Mouse (Mus musculus) limb, embryonic 10.5 days (tissue): ENCODE results near the gene Kcnip3. TPM values are rescaled to one million over a fixed set of nuclear protein-coding genes. Genes with fewer than 3 reads are reported as not detected.

Experiments
- DNase-seq: peaks from one replicate; pipeline ENCODE4 v3.0.0-alpha.2; 2017; ENCODE audit warnings: low spot score
- H3K27ac ChIP-seq: fragments of 300-500 bp; sonication (generic); 2 replicates; pipeline ENCODE4 v1.5.1; 2016; ENCODE audit warnings: mild to moderate bottlenecking
- H3K27me3 ChIP-seq: fragments of 300-500 bp; sonication (generic); 2 replicates; pipeline ENCODE4 v1.6.1; 2016; ENCODE audit warnings: low read depth, mild to moderate bottlenecking; ENCODE audit not compliant: poor library complexity, severe bottlenecking
- H3K36me3 ChIP-seq: fragments of 300-500 bp; sonication (generic); 2 replicates; pipeline ENCODE4 v1.6.1; 2016; ENCODE audit warnings: mild to moderate bottlenecking, moderate library complexity
- H3K4me1 ChIP-seq: fragments of 300-500 bp; sonication (generic); 2 replicates; pipeline ENCODE4 v1.6.1; 2016
- H3K4me3 ChIP-seq: fragments of 300-500 bp; sonication (generic); 2 replicates; pipeline ENCODE4 v1.5.1; 2016; ENCODE audit warnings: mild to moderate bottlenecking, moderate library complexity
- H3K9me3 ChIP-seq: fragments of 300-500 bp; sonication (generic); replicated peaks from 2 replicates; pipeline ENCODE4 v1.6.1; 2016; ENCODE audit warnings: mild to moderate bottlenecking
- WGBS: fragments of 180-500 bp; shearing (Covaris S2); methylation state at CpG from one replicate; pipeline ENCODE4 v1.1.7; 2016; 5-methylcytosine and 5-hydroxymethylcytosine counted together
- polyA plus RNA-seq: library from polyadenylated mRNA; unstranded; fragments of >200 nt; fragmentation: Nextera tagmentation; extraction: Ambion mirVana; gene quantifications from 2 replicates; pipeline ENCODE4 v1.2.1, GENCODE M21; 2016

Gene Kcnip3
- polyA plus RNA-seq, 1 experiment from 2014 or later, result 2.1 TPM

DNA sequence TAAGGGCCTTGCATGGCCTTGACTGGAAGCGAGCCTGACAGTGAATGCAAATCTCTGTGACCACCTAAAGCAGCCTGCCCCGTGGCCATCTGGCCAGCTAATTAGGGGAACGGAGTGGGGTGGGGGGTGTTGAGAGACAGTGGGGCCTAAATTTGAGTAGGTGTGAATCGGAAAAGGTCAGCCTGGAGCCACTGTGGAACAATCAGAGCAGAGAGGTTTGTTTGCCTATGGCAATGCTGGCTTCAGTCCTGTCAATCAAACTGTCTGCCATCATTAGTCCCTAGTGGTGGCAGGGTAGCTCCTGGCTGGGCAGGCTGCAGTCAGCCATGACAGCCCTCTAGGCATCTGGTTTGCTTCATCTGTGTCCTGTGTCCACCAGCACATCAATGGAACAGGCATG lies 10.5 kb downstream of the Kcnip3 start:
- no peak for DNase-seq
- WGBS, result 16% methylated on average over 4 of the region's 4 CpGs
- Histone ChIP-seq H3K4me1 (peaks cover 16% of the 10 kb centered on the region), H3K4me3 (no peak overlapping the region), H3K27me3 (peaks cover 5% of the 10 kb centered on the region; the same call in 1 of the 2 replicates), H3K9me3 (no peaks in the 10 kb centered on the region), H3K36me3 (no peaks in the 10 kb centered on the region), H3K27ac (no peak overlapping the region)

DNA sequence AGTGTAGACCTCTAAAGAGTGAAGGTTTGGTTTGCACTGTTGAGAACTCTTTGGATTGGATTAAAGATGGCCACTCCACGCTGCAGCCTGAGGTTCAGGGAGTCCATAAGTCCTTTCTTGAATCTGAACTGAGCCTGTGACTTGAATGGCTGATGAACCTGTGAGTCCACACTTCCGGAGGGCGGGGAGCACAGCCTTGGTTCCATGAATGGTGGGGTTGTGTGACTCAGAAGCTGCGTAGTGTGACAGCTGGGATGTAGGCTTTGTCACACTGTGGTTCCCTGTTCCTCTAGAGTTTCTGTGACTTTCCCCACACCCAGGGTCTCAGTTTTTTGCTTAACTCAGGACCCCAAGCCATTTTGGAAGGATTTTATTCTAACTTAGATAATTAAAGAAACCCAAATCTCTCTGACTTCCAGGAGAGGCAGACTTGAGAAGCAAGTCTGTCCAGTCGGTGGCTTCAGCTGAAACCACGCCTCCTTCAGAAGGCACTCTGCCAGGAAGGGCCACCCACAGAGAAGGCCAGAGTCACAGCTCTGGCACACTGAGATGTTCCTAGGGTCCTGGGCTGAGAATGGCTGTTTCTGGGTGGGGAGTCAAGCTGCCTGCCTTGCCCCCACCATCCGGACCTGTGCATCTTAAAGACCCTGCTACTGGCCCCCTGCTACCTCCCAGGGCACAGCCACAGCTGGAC lies 13.8 kb downstream of the Kcnip3 start:
- no peak for DNase-seq
- 63% methylated on average over 7 of the region's 7 CpGs for WGBS

DNA sequence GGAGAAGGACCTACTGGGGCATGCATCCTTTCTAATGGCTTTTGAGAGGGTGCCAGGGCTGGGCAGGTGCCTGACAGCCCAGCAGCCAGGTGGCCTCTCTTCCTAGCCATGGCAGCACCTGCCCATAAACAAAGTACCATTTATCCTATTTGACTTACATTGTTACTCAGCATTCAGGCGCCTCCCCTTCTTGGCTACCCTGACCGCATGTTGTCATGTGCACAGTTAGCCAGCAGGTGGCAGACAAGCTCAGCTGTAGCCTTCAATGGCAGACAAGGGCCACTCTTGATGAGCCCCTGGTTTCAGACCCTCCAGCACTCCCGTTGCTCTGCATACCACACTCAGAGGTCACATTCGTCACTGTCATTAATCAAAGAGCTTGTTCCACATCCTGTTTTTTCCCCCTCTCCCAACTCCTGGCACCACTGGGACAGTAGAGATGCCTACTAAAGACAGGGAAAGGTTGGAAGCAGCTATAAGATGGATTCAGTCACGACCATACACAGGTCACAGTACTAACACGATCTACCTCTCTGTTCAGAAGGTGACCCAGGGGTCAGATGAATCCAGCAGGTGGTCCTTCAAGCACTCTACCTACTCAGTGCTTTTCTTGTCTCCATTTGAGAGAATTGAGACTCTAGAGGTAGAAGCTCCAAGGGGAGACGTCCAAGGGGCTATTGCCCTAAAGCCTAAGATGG lies 14.7 kb downstream of the Kcnip3 start:
- H3K27ac ChIP-seq, result no peak overlapping the region
- WGBS, result 30% methylated on average over 7 of the region's 7 CpGs
- peaks cover 23% of the 10 kb centered on the region for H3K27me3 ChIP-seq
- H3K4me1 ChIP-seq, result peaks cover 16% of the 10 kb centered on the region
- peak; percentile 87 for DNase-seq
- H3K4me3 ChIP-seq, result no peak overlapping the region
- H3K9me3 ChIP-seq, result no peaks in the 10 kb centered on the region
- H3K36me3 ChIP-seq, result no peaks in the 10 kb centered on the region

More for the DNA sequence above, 13.8 kb downstream of the Kcnip3 start:
- H3K27me3 ChIP-seq, result peaks cover 23% of the 10 kb centered on the region
- H3K9me3 ChIP-seq, result no peaks in the 10 kb centered on the region
- H3K4me1 ChIP-seq, result peaks cover 16% of the 10 kb centered on the region
- no peaks in the 10 kb centered on the region for H3K36me3 ChIP-seq
- no peak overlapping the region for H3K4me3 ChIP-seq
- H3K27ac ChIP-seq, result no peak overlapping the region

DNA sequence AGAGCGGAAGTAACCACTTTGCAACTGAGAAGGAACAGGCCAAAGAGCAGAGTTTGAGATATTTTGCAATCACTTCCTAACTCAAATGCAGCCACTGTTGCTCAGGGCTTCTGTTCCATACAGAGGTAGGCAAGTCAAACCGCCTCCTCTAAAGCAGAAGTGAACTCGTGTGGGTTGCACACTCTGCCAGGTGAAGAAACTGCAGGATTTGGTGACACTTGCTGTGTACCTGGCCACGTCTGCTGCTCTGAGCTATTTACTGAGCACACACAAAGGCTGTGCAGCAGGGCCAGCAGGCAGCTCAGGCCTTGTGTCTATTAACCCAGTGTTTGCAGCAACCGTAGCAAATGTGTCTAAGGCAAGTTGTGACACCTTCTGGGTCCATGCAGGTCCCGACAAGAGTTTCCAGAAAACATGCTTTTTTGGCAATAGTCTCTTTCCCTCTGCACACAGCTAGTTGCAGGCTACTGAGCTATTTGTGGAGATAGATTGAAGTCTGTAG lies 15.7 kb downstream of the Kcnip3 start:
- Histone ChIP-seq H3K27me3 (peaks cover 29% of the 10 kb centered on the region), H3K27ac (no peak overlapping the region), H3K9me3 (no peaks in the 10 kb centered on the region), H3K36me3 (no peaks in the 10 kb centered on the region), H3K4me3 (no peak overlapping the region), H3K4me1 (peaks cover 7% of the 10 kb centered on the region)
- 88% methylated on average over 6 of the region's 6 CpGs for WGBS
- DNase-seq, result no peak

DNA sequence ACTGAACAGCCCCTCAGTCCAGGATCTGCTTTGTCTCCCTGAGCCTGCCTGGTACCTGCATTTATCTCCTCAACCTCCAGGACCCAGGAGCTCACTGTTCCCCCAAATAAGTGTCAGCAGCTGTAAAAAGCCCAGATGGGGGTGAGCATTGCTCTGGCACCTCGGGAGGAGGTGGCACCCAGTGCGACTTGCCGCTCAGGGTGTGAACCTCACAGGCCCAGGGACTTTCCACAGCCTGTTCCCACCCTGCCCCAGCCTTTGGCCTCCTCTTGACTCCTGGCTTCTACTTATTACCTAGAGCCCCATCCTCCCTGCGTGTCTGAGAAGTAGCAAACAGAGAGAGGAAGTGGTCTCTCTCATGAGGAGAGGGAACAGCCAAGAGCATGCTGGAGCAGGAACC lies 16.7 kb downstream of the Kcnip3 start:
- no peak overlapping the region for H3K27ac ChIP-seq
- H3K36me3 ChIP-seq, result no peaks in the 10 kb centered on the region
- H3K4me1 ChIP-seq, result no peaks in the 10 kb centered on the region
- DNase-seq, result no peak
- no peaks in the 10 kb centered on the region for H3K9me3 ChIP-seq
- no peak overlapping the region for H3K4me3 ChIP-seq
- H3K27me3 ChIP-seq, result peaks cover 29% of the 10 kb centered on the region
- WGBS, result 54% methylated on average over 4 of the region's 4 CpGs

DNA sequence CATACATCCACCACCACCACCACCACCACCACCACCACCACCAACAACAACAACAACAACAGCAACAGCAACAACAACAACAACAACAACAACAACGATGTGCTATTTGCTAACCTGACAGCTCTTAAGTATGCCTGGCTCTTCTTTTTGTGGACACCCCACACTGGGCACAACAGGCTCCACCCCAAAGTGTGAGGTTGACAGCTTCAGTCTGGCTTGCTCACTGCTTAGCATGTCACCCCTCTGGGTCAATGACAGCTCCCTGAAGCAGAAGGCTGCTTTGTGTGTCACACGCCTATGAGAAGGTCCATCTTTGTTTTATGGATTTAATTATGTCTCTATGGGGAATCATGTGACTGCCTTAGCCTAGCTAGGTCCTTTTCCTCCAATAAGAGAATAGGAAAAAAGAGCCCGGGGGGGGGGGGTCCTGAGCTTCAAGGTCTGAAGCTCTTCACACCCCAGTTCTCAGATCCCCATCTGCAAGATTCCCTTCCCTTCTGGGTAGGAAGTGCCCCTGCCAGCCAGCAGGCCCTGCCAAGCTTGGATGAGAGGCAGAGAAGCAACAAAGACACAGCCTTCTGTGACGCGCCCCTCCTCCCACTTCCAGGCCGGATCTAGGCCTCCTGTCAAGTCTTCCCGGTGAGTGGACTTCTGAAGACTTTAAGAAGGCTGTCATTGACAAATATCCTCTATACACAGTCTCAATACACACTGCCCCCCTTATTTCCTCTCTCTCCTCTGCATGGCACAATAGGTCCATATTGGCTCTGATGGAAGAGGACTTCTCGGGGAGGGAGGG lies 17.9 kb downstream of the Kcnip3 start:
- WGBS, result 56% methylated on average over 8 of the region's 8 CpGs
- no peak for DNase-seq
- no peak overlapping the region for H3K4me3 ChIP-seq
- no peaks in the 10 kb centered on the region for H3K4me1 ChIP-seq
- no peak overlapping the region for H3K27ac ChIP-seq
- no peaks in the 10 kb centered on the region for H3K9me3 ChIP-seq
- peaks cover 29% of the 10 kb centered on the region for H3K27me3 ChIP-seq
- H3K36me3 ChIP-seq, result no peaks in the 10 kb centered on the region

DNA sequence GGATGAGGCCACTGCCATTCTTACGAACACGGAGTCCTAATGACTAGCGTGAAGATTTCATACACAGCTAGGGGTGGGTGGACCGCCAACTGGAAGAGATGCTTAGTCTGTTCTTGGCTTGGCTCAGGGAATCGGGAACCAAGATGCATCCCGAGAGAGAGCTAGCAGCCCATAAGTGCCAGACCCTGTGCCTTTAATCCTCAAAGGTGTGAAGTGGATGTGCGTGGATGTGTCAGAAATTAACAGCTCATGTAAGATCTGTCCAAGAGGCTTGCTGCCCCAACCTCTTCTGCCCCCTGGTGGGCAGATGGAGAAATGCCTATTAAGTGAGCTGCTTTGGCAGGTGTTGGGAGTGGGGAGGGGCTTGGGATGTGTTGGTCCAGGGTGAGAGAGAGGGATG lies 20.8 kb downstream of the Kcnip3 start:
- peak; percentile 61 for DNase-seq
- Histone ChIP-seq H3K4me1 (no peaks in the 10 kb centered on the region; the same call in 1 of the 2 replicates), H3K27ac (no peak overlapping the region), H3K36me3 (no peaks in the 10 kb centered on the region), H3K27me3 (peaks cover 20% of the 10 kb centered on the region), H3K9me3 (no peaks in the 10 kb centered on the region), H3K4me3 (no peak overlapping the region)
- WGBS, result 55% methylated on average over 7 of the region's 7 CpGs

DNA sequence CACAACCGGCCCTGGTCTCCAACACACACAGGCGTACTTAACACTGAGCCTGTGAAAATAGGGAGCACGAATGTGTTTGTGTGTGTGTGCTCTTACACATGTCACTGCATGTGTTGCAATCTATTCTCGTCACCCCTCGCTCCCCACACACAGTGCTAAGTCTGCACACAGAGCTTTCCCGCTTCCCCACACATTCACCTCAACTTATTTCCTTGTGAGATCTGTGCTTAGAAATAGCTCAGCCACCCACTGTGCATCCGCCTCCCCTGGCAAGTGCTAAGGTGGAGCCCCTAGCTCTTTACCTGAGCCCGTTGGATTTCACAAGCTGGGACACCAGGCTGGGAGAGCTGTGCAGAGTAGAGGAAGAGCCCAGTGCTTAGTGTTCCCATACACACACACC lies 23.1 kb downstream of the Kcnip3 start:
- H3K9me3 ChIP-seq, result no peaks in the 10 kb centered on the region
- no peak for DNase-seq
- no peak overlapping the region for H3K4me3 ChIP-seq
- no peaks in the 10 kb centered on the region for H3K36me3 ChIP-seq
- 71% methylated on average over 8 of the region's 8 CpGs for WGBS
- 0 out of 2 replicates have a peak, but pooled peaks cover 6% of the 10 kb centered on the region for H3K27me3 ChIP-seq
- no peaks in the 10 kb centered on the region; the same call in 1 of the 2 replicates for H3K4me1 ChIP-seq
- no peak overlapping the region for H3K27ac ChIP-seq

DNA sequence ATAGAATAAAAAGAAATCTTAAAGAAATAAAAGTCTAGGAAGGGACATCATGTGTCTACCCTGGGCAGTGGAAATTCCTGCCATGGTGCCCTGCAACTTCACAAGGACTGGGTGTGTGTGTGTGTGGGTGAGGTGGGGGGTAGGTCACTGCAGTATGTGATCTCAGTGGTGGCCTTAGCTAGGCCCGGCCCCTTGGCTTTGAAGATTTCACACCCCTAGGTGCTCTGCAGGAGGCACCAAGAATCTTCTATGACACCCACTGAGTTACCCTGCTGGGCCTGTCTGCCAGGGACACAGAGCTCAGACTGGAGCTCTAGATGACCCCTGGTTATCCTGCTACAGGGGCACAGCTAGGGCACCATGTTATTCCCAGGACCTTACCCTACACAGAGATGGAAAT lies 25.6 kb downstream of the Kcnip3 start:
- H3K4me1 ChIP-seq, result no peaks in the 10 kb centered on the region; the same call in 1 of the 2 replicates
- 57% methylated on average over 1 of the region's 1 CpGs for WGBS
- H3K27ac ChIP-seq, result no peak overlapping the region
- no peaks in the 10 kb centered on the region for H3K27me3 ChIP-seq
- no peak overlapping the region for H3K4me3 ChIP-seq
- no peak for DNase-seq
- H3K9me3 ChIP-seq, result no peaks in the 10 kb centered on the region
- H3K36me3 ChIP-seq, result no peaks in the 10 kb centered on the region

DNA sequence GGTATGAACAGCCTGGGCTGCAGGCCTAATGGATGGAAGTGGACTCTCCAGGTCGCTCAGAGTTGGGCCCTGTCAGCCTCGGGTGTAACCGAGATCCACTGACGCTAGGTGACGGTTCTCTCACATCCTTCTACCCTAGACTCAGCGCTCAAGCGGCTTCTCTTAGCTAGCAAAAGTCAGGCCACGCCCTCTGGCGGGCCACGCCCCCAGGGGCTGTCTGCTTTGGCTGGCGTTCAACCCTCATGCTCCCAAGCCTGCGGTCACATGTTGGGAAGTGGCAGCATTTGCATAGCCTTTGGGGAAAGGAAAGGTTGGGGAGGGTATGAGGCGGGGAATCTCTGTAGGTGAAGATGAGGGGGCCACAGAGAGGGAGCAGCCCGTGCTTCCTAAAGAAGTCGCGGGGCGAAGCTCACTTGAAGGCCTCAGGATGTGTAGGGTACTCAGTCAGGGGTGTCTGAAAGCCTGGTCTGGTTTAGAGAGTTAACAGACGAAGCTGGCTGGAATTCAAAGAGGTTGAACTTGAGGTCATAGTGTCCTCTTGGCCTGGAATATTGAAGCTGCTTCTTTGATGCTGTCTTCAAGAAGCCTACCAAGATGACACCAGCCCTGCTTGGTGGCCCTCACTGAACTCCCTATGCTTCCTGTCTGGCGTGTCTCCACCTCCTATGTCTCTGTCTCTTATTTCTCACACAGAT lies 37.3 kb downstream of the Kcnip3 start:
- peak overlapping the region; percentile 40 for H3K4me3 ChIP-seq
- no peak overlapping the region for H3K27ac ChIP-seq
- peak; percentile 80 for DNase-seq
- 8% methylated on average over 19 of the region's 19 CpGs for WGBS
- no peaks in the 10 kb centered on the region for H3K9me3 ChIP-seq
- peaks cover 75% of the 10 kb centered on the region for H3K27me3 ChIP-seq
- no peaks in the 10 kb centered on the region for H3K36me3 ChIP-seq
- peaks cover 37% of the 10 kb centered on the region for H3K4me1 ChIP-seq

DNA sequence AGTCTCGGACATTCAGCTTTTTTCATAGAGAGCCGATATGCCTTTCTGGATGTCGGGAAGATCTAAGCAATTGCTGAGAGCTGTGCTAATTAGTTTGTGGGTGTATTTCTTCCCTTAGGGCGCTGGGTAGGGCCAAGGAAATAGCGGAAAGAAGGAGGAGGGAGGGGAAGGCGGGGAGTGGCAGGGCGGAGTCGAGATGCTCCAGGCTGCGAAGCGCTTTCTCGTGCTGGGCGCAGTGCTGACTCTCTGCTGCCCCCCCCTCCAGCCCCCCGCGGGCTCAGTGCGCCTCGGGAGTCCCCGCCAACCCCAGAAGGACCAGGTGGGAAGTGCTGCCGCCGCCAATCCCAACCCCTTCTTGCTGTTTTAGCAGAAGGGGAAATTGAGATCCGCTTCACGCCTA lies 38.9 kb downstream of the Kcnip3 start:
- Histone ChIP-seq H3K4me3 (peak overlapping the region; percentile 63), H3K4me1 (peaks cover 37% of the 10 kb centered on the region), H3K27me3 (peaks cover 88% of the 10 kb centered on the region), H3K27ac (no peak overlapping the region), H3K36me3 (no peaks in the 10 kb centered on the region), H3K9me3 (no peaks in the 10 kb centered on the region)
- 1% methylated on average over 21 of the region's 21 CpGs for WGBS
- peak; percentile 49 for DNase-seq

DNA sequence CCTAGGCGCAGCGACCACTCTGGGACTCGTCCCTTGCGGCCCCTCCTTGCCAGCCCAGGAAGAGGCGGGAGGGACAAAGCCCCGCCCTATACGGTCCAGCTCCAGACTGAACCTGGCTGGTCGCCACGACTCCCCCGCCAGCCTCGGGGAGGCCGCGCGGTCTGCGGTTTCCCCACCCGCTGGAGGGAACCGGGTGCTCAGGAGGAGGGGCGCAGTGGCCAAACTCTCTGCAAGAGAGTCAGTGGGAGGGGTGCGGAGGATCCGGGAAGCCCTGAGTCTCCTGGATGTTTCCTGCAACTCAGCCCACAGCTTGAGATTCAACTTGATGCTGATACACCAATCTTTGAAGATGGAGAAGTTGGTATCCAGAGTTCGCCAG lies 39.4 kb downstream of the Kcnip3 start:
- under 1% methylated on average over 21 of the region's 21 CpGs for WGBS
- Histone ChIP-seq H3K9me3 (no peaks in the 10 kb centered on the region), H3K27ac (peak overlapping the region; percentile 75)

More for the DNA sequence above, 39.4 kb downstream of the Kcnip3 start:
- Histone ChIP-seq H3K4me1 (peaks cover 37% of the 10 kb centered on the region), H3K27me3 (peaks cover 88% of the 10 kb centered on the region), H3K4me3 (peak overlapping the region; percentile 63), H3K36me3 (no peaks in the 10 kb centered on the region)
- peak; percentile 79 for DNase-seq
